Mouse (Mus musculus): ENCODE measurements around the gene Actr3. TPM values are rescaled to one million over a fixed set of nuclear protein-coding genes. Genes with fewer than 3 reads are reported as not detected.
"Not testable (repeated sequence)": the region's sequence is repeated elsewhere in the genome, so short reads cannot be mapped to it uniquely, and the experiment has no call there.

Gene Actr3
- polyA plus RNA-seq, 1 experiment from 2014 or later = 356 TPM

DNA sequence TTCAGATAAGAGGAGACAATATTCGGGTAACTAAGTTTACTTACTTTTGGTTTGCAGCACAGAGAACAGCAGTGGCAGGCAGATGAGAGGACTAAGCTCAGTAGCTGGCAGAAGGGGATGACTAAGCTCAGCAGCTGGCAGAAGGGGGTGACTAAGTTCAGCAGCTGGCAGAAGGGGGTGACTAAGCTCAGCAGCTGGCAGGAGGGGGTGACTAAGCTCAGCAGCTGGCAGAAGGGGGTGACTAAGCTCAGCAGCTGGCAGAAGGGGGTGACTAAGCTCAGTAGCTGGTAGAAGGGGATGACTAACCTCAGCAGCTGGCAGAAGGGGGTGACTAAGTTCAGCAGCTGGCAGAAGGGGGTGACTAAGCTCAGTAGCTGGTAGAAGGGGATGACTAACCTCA lies 45.9 kb downstream of the Actr3 start:
- not testable (repeated sequence) for H3K9me3 ChIP-seq; H3K4me2 ChIP-seq (replicated peaks); H3K27ac ChIP-seq; H3K4me3 ChIP-seq (replicated peaks); ATAC-seq; H3K9ac ChIP-seq; H3K27me3 ChIP-seq (replicated peaks); H3K4me1 ChIP-seq (replicated peaks); H3K36me3 ChIP-seq
- WGBS = 59% methylated on average over 1 of the region's 1 CpGs

DNA sequence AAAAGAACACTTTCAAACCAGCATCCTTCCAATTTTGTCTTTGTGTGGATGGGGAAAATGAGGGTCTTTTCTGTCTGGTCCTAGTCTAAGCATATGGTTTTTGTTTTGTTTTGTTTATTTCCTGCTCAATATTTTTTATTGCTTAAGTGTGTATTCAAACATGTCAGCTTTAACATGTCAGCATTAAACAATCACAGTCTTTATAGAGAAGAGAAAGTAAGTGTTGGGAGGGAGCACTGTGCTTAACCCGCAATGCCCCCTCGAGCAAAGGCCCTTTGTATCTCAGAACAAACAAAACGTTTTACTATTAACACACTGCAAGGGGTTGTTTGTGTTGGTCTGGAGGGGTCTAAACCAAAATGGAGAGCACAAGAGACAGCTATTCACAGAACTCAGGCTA lies 47.2 kb downstream of the Actr3 start:
- Histone ChIP-seq H3K9ac (no peak overlapping the region), H3K27ac (no peak overlapping the region), H3K4me3 (replicated peaks) (no peak overlapping the region), H3K36me3 (peaks cover 7% of the 10 kb centered on the region; the same call in 1 of the 2 replicates), H3K9me3 (no peaks in the 10 kb centered on the region), H3K27me3 (replicated peaks) (no peaks in the 10 kb centered on the region), H3K4me2 (replicated peaks) (no peak overlapping the region), H3K4me1 (replicated peaks) (peaks cover 3% of the 10 kb centered on the region; the same call in 1 of the 2 replicates)
- ATAC-seq = peak; percentile 48
- WGBS = 17% methylated on average over 3 of the region's 3 CpGs

DNA sequence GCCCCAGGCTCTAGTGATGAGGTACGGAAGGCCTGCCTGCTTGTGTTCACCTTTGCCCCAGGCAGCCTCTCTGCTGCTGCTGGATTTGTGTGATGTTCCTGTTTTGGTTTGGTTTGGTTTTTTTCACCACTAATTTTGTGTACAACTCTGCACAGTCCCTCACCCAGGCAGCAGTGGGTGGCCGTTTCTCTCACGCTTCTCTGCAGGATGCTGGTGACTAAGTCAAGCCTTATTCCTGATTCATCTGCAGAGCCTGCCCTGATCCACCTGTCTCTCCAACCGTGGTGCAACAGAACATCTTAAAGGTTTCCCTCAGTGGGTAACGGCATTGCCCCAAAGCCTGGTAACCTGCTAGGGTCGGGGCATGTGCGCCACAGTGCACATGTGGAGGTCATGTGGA lies 49.3 kb downstream of the Actr3 start:
- Histone ChIP-seq H3K4me1 (replicated peaks) (peaks cover 3% of the 10 kb centered on the region; the same call in 1 of the 2 replicates), H3K36me3 (no peaks in the 10 kb centered on the region), H3K9ac (no peak overlapping the region), H3K27ac (no peak overlapping the region), H3K9me3 (no peaks in the 10 kb centered on the region), H3K27me3 (replicated peaks) (no peaks in the 10 kb centered on the region), H3K4me2 (replicated peaks) (no peak overlapping the region), H3K4me3 (replicated peaks) (no peak overlapping the region)
- 58% methylated on average over 7 of the region's 7 CpGs for WGBS
- ATAC-seq = no peak

DNA sequence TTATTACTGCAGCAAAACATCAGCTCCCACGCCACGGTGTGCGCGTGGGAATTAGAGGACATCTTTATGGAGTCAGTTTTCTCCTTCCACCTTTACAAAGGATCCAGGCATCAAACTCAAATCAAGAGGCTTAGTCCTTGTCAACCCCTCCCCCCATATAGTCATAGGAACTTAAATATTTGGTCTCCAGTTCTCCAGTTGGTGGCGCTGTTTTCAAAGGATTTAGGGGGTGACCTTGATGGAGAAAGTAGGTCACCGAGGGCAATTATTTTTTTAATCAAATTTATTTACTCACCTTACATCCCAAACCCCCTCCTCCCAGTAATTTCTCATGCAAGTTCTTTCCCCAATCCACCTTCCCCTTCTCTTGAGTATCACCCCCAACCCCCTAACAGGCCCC lies 52.9 kb downstream of the Actr3 start:
- Histone ChIP-seq H3K27me3 (replicated peaks) (no peaks in the 10 kb centered on the region), H3K9ac (no peak overlapping the region), H3K4me2 (replicated peaks) (no peak overlapping the region), H3K4me3 (replicated peaks) (no peak overlapping the region), H3K9me3 (no peaks in the 10 kb centered on the region), H3K4me1 (replicated peaks) (no peaks in the 10 kb centered on the region), H3K36me3 (no peaks in the 10 kb centered on the region), H3K27ac (no peak overlapping the region)
- no peak for ATAC-seq
- WGBS = 61% methylated on average over 6 of the region's 6 CpGs

DNA sequence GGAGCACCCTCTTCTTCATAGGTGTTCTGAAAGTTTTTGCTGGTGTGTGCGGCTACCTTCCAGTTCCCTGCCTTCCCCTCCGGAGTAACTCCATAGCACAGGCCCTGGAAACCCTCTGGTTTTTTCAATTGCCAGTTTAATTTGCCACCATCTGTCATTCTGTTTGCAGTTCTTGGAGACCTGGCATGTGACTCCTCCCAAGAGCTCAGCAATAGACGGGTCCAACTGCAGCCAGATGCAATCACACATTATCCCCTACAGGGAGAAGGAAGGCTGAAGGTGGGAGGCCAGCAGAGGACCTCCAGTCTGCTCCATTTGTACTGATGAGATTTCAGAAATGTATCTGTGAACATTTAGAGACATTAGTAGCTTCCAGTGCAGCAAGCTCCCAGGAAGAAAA lies 56.6 kb downstream of the Actr3 start:
- H3K27me3 ChIP-seq (replicated peaks) = no peaks in the 10 kb centered on the region
- no peak overlapping the region for H3K4me3 ChIP-seq (replicated peaks)
- no peak overlapping the region for H3K27ac ChIP-seq
- ATAC-seq = no peak
- H3K9ac ChIP-seq = no peak overlapping the region
- no peak overlapping the region for H3K4me2 ChIP-seq (replicated peaks)
- WGBS = 60% methylated on average over 3 of the region's 3 CpGs
- no peaks in the 10 kb centered on the region for H3K4me1 ChIP-seq (replicated peaks)
- H3K36me3 ChIP-seq = no peaks in the 10 kb centered on the region
- no peaks in the 10 kb centered on the region for H3K9me3 ChIP-seq

DNA sequence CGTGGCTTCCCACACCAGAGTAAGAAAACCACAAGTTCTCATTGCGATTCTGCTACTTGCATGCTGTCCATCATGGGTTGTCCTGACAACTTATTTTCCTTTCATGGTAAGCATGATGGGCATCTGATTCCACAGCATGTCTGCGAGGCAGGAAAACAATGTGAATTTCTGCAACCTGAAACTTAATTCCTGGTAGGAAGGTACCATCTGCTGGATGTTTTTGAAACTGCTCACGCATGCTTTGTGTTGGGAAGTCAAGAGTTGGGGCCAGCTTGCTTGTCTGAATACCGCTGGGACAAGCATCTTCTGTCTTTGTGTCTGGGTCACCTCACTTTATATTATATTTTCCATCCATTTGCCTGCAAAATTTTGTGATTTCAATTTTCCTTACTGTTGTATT lies 62.7 kb downstream of the Actr3 start:
- no peaks in the 10 kb centered on the region for H3K36me3 ChIP-seq
- ATAC-seq = no peak
- no peaks in the 10 kb centered on the region for H3K4me1 ChIP-seq (replicated peaks)
- H3K27me3 ChIP-seq (replicated peaks) = no peaks in the 10 kb centered on the region
- H3K9me3 ChIP-seq = no peaks in the 10 kb centered on the region
- no peak overlapping the region for H3K4me2 ChIP-seq (replicated peaks)
- H3K4me3 ChIP-seq (replicated peaks) = no peak overlapping the region
- no peak overlapping the region for H3K27ac ChIP-seq
- 69% methylated on average over 5 of the region's 5 CpGs for WGBS
- H3K9ac ChIP-seq = no peak overlapping the region

DNA sequence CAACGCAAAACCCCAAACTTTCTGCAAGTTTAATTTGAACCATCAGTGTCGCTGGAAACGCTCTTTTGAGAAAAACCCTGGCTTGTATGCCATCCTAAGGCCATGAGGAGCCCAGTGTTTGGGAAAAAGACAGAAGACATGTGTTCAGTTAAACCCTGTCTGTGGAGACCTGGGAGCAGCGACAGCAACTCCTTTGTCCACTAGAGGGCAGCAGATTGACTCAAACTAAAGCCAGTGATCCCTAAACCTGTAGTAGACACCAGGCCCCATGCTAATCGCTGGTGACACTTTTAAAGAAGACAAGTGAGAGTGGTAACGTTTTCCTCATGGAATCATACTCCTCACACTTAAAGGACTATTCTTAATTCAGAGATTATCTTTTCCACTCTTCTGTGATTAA lies 64.7 kb downstream of the Actr3 start:
- Histone ChIP-seq H3K9ac (no peak overlapping the region), H3K4me1 (replicated peaks) (no peaks in the 10 kb centered on the region), H3K9me3 (no peaks in the 10 kb centered on the region), H3K4me3 (replicated peaks) (no peak overlapping the region), H3K27me3 (replicated peaks) (no peaks in the 10 kb centered on the region), H3K27ac (no peak overlapping the region), H3K36me3 (no peaks in the 10 kb centered on the region), H3K4me2 (replicated peaks) (no peak overlapping the region)
- peak; percentile 74 for ATAC-seq
- WGBS = 30% methylated on average over 6 of the region's 6 CpGs

DNA sequence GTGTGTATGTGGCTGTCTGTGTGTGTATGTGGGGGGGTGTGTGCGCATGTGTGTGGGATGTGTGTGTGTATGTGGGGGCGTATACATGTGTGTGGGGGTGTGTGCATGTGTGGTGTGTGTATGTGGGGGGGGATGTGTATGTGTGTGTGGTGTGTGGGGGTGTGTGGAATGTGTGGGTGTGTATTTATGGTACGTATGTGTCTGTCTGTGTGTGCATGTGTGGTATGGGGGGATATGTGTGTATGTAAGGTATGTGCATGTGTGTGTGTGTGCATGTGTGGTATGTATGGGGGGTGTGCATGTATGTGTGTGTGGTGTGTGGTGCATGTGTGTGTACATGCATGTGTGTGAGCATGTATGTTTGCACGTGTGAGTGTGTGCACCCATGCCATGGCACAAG lies 70.0 kb downstream of the Actr3 start:
- Histone ChIP-seq H3K27me3 (replicated peaks) (no peaks in the 10 kb centered on the region), H3K4me3 (replicated peaks) (no peak overlapping the region), H3K9ac (no peak overlapping the region), H3K27ac (no peak overlapping the region), H3K9me3 (no peaks in the 10 kb centered on the region), H3K4me2 (replicated peaks) (no peak overlapping the region), H3K4me1 (replicated peaks) (no peaks in the 10 kb centered on the region), H3K36me3 (no peaks in the 10 kb centered on the region)
- ATAC-seq = no peak
- 91% methylated on average over 4 of the region's 4 CpGs for whole genome bisulfite sequencing

DNA sequence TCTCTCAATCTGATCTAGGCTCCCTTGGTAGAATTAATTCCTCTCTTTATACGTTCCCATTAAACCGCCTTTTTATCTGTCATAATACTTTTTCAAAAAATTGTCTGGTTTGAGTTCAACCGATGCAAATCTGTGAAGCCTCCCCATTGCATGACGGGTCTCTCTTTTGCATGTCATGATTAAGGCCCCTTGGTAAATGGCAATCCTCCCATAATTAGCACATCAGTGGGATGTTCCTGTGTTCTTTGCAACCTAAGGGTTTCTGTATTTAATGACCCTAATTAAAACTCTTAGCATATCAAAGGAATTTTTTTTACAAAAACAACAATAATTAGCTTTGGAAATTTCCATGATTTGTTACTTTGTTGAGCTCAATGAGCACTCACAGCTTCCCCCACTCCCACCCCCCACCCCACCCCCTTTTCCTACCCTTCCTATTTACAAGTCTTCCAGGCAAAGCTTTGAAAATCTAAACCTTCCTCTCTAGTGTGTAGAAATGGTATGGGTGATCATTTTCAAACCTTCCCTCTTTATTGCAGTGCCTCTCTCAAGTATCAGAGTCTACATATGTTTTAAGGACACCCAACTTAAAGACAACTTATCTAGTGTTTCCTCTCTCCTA lies 84.0 kb downstream of the Actr3 start:
- ATAC-seq = no peak
- Histone ChIP-seq H3K4me2 (replicated peaks) (no peak overlapping the region), H3K4me3 (replicated peaks) (no peak overlapping the region), H3K4me1 (replicated peaks) (no peaks in the 10 kb centered on the region), H3K9ac (no peak overlapping the region), H3K36me3 (no peaks in the 10 kb centered on the region), H3K27me3 (replicated peaks) (no peaks in the 10 kb centered on the region), H3K9me3 (no peaks in the 10 kb centered on the region), H3K27ac (no peak overlapping the region)
- WGBS = 94% methylated on average over 4 of the region's 4 CpGs

DNA sequence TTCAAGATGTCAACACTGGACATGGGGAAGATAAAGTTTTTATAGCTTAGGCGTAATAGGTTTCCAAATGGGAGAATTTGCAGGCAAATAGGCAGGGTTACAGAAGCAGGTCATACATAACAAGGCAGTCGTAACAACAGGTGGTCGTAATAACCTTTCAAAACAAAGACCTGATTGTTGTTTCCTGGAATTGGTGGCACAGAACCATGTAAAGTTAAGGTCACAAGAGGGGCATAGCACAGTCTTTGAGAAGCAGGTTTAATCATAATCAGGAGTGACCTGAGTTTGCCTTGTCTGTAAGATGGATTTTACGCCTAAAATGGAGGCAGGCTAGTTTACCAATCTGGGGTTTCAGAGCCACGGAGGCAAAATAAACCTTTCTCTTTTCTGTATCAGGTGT lies 84.7 kb downstream of the Actr3 start:
- no peaks in the 10 kb centered on the region for H3K27me3 ChIP-seq (replicated peaks)
- H3K27ac ChIP-seq = no peak overlapping the region
- ATAC-seq = no peak
- no peak overlapping the region for H3K9ac ChIP-seq
- no peaks in the 10 kb centered on the region for H3K36me3 ChIP-seq
- WGBS = 83% methylated on average over 5 of the region's 5 CpGs
- H3K4me3 ChIP-seq (replicated peaks) = no peak overlapping the region
- no peaks in the 10 kb centered on the region for H3K4me1 ChIP-seq (replicated peaks)
- no peaks in the 10 kb centered on the region for H3K9me3 ChIP-seq
- H3K4me2 ChIP-seq (replicated peaks) = no peak overlapping the region

DNA sequence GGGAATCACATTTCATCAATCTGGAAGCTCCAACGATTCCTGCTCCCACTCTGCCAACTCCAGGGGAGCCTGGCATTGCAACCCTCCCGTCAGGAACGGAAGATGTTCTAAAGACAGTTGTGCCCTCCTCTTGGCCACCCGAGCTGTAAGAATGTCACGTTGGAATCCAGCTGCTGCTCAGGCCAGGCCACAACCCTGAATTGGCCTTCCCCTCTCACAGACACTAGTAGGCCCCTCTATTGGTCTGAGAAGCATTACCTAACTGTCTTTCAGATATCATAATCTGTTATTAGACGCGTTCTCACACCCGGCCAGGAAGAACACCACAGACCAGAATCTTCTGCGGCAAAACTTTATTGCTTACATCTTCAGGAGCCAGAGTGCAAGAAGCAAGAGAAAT lies 89.7 kb downstream of the Actr3 start:
- Histone ChIP-seq H3K9me3 (no peaks in the 10 kb centered on the region), H3K9ac (no peak overlapping the region), H3K27me3 (replicated peaks) (no peaks in the 10 kb centered on the region), H3K36me3 (no peaks in the 10 kb centered on the region), H3K4me1 (replicated peaks) (no peaks in the 10 kb centered on the region), H3K27ac (no peak overlapping the region), H3K4me3 (replicated peaks) (no peak overlapping the region), H3K4me2 (replicated peaks) (no peak overlapping the region)
- no peak for ATAC-seq
- WGBS = 91% methylated on average over 9 of the region's 9 CpGs

DNA sequence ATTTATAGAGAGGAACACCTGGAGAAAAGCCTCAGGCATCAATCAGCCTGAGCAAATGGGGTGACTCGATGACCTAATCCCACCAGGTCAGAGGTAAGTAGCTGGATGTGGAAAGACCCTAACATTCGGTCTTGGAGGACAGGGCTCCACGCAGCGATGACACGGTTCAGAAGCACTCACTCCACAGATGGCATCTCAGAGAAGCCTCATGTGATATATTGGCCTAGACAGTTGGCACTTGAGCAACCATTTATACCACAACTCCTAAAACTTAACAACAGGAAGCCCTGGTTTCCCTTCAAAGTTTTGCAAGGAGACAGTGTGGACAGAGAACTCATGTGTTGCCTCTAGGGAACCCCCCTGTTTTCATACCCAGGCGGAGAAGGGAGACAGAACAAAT lies 90.1 kb downstream of the Actr3 start:
- ATAC-seq = no peak

DNA sequence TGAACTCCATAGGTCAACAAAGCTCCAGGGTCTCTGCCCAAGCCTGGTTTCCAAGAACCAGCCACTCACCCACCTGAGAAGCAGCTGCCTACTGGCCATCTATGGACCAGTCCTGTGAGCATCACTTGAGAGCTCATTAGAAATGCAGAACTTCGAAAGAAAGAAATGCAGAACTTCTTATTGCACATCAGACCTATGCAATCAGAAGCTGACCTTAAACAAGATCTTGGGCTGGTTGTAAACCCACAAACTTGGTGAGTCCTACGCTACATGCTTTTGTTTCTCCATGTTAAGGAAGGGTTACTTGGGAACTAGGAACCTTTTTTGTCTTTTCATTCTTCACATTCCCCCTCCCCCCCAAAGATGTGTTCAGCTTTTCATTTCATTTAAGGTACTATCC lies 92.4 kb downstream of the Actr3 start:
- H3K27me3 ChIP-seq (replicated peaks) = no peaks in the 10 kb centered on the region
- H3K36me3 ChIP-seq = no peaks in the 10 kb centered on the region
- no peaks in the 10 kb centered on the region for H3K9me3 ChIP-seq
- H3K4me3 ChIP-seq (replicated peaks) = no peak overlapping the region
- no peak overlapping the region for H3K27ac ChIP-seq
- H3K4me2 ChIP-seq (replicated peaks) = no peak overlapping the region
- H3K4me1 ChIP-seq (replicated peaks) = no peaks in the 10 kb centered on the region
- H3K9ac ChIP-seq = no peak overlapping the region
- 71% methylated on average over 2 of the region's 2 CpGs for WGBS
- no peak for ATAC-seq

More for the DNA sequence above, 90.1 kb downstream of the Actr3 start:
- H3K4me2 ChIP-seq (replicated peaks) = no peak overlapping the region
- no peaks in the 10 kb centered on the region for H3K36me3 ChIP-seq
- H3K9me3 ChIP-seq = no peaks in the 10 kb centered on the region
- no peaks in the 10 kb centered on the region for H3K4me1 ChIP-seq (replicated peaks)
- H3K27me3 ChIP-seq (replicated peaks) = no peaks in the 10 kb centered on the region
- H3K27ac ChIP-seq = no peak overlapping the region
- no peak overlapping the region for H3K4me3 ChIP-seq (replicated peaks)
- 91% methylated on average over 6 of the region's 6 CpGs for WGBS
- H3K9ac ChIP-seq = no peak overlapping the region
